Mouse (Mus musculus) forebrain, embryonic 16.5 days (tissue): ENCODE data around the gene Slc44a2. TPM values are rescaled to one million over a fixed set of nuclear protein-coding genes. Genes with fewer than 3 reads are reported as not detected.

ENCODE experiments used
- ATAC-seq: fragments of 200-750 bp; cut with Nextera tagmentation; 2 replicates; pipeline ENCODE4 v1.8.0; 2017; ENCODE audit warnings: mild to moderate bottlenecking, moderate library complexity
- H3K27ac ChIP-seq: fragments of 300-500 bp; sonication (generic); 2 replicates; pipeline ENCODE4 v1.5.1; 2014; ENCODE audit warnings: low read length, control low read depth
- H3K27me3 ChIP-seq: fragments of 300-500 bp; sonication (generic); replicated peaks from 2 replicates; pipeline ENCODE4 v1.6.1; 2014; ENCODE audit warnings: low read length; ENCODE audit not compliant: control insufficient read depth, insufficient read depth
- H3K36me3 ChIP-seq: fragments of 300-500 bp; sonication (generic); 2 replicates; pipeline ENCODE4 v1.6.1; 2014; ENCODE audit not compliant: control insufficient read depth, insufficient read depth
- H3K4me1 ChIP-seq: fragments of 300-500 bp; sonication (generic); replicated peaks from 2 replicates; pipeline ENCODE4 v1.6.1; 2014; ENCODE audit warnings: low read length; ENCODE audit not compliant: control insufficient read depth, insufficient read depth
- H3K4me2 ChIP-seq: fragments of 300-500 bp; sonication (generic); 2 replicates; pipeline ENCODE4 v1.6.1; 2014; ENCODE audit warnings: mild to moderate bottlenecking, low read length, control low read depth
- H3K4me3 ChIP-seq: fragments of 300-500 bp; sonication (generic); replicated peaks from 2 replicates; pipeline ENCODE4 v1.5.1; 2014; ENCODE audit warnings: mild to moderate bottlenecking, low read length, control low read depth
- H3K9ac ChIP-seq: fragments of 300-500 bp; sonication (generic); replicated peaks from 2 replicates; pipeline ENCODE4 v1.6.1; 2014; ENCODE audit warnings: low read depth, low read length, control low read depth
- H3K9me3 ChIP-seq: fragments of 300-500 bp; sonication (generic); 2 replicates; pipeline ENCODE4 v1.6.1; 2016; ENCODE audit warnings: low read length; ENCODE audit not compliant: control insufficient read depth
- WGBS: fragments of 180-500 bp; shearing (Covaris S2); extraction: QIAGEN DNeasy Blood & Tissue Kit; methylation state at CpG from one replicate; pipeline ENCODE4 v1.1.7; 2014; 5-methylcytosine and 5-hydroxymethylcytosine counted together
- polyA plus RNA-seq: library from polyadenylated mRNA; unstranded; fragments of >200 nt; fragmentation: Nextera tagmentation; extraction: Ambion mirVana; gene quantifications from 2 replicates; pipeline ENCODE4 v1.2.1, GENCODE M21; 2015

Gene Slc44a2
- polyA plus RNA-seq, 1 experiment from 2014 or later, result 86.2 TPM

DNA sequence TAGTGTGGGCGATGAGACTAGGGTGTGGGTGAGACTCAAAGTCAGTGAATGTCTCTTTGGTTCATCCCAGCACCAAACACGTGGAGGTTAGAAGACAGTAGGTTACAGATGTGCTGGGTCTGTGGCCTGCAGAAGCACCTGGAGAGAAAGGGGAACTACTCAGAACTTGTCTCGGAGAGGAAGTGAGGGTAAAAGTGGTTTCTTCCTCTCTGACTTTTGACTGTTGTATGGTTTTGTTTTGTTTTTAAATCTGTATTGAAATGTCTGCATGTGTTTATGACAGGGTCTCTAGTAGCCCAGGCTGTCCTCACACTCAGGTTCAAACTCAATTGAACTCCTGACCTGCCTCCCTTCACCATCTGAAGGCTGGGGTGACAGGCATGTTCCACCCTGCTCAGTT lies 7.5 kb downstream of the Slc44a2 start:
- Histone ChIP-seq H3K4me3 (no peak overlapping the region), H3K36me3 (no peaks in the 10 kb centered on the region), H3K4me2 (no peak overlapping the region), H3K9me3 (no peaks in the 10 kb centered on the region), H3K4me1 (no peaks in the 10 kb centered on the region; the same call in 1 of the 2 replicates), H3K27ac (no peak overlapping the region), H3K27me3 (no peaks in the 10 kb centered on the region), H3K9ac (no peak overlapping the region)
- WGBS, result 79% methylated on average over 3 of the region's 3 CpGs
- no peak for ATAC-seq

- Histone ChIP-seq H3K36me3 (no peaks in the 10 kb centered on the region), H3K27ac (no peak overlapping the region)
- 79% methylated on average over 4 of the region's 5 CpGs for whole genome bisulfite sequencing
Observed at GRCm38 (mm10) chr9:21329041-21329440, 8.5 kb downstream of the Slc44a2 start.

DNA sequence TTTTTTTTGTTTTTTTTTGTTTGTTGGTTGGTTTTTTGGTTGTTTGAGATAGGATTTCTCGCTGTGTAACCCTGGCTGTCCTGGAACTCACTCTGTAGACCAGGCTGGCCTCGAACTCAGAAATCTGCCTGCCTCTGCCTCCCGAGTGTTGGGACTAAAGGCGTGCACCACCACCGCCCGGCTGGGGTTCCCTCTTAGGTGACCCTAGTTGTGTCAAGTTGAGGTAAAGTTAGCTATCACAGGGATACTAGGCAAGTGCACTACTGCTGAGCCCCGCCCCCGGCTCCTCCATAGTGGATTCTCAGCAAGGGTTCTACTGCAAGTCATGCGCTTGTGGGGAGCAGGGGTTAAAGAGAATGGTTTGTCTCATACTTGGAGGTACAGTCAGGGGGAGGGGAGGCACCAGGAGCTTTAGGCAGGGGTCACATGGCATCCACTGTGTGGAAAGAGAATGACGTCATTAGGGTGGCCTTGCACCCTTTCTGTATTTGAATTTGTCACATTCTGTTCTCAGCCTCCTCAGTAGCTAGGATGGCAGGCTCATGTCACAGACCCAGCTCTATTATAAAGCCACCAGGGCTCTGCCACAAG lies 9.3 kb downstream of the Slc44a2 start:
- Histone ChIP-seq H3K4me3 (no peak overlapping the region), H3K36me3 (no peaks in the 10 kb centered on the region), H3K9me3 (no peaks in the 10 kb centered on the region), H3K27me3 (no peaks in the 10 kb centered on the region), H3K27ac (no peak overlapping the region), H3K4me1 (no peaks in the 10 kb centered on the region; the same call in 1 of the 2 replicates), H3K9ac (no peak overlapping the region), H3K4me2 (no peak overlapping the region)
- no peak for ATAC-seq
- WGBS, result 92% methylated on average over 10 of the region's 10 CpGs

More at GRCm38 (mm10) chr9:21329041-21329440, 8.5 kb downstream of the Slc44a2 start:
- H3K9me3 ChIP-seq, result no peaks in the 10 kb centered on the region
- H3K9ac ChIP-seq, result no peak overlapping the region
- no peak overlapping the region for H3K4me3 ChIP-seq
- H3K4me1 ChIP-seq, result no peaks in the 10 kb centered on the region; the same call in 1 of the 2 replicates
- H3K27me3 ChIP-seq, result no peaks in the 10 kb centered on the region
- no peak for ATAC-seq
- no peak overlapping the region for H3K4me2 ChIP-seq

DNA sequence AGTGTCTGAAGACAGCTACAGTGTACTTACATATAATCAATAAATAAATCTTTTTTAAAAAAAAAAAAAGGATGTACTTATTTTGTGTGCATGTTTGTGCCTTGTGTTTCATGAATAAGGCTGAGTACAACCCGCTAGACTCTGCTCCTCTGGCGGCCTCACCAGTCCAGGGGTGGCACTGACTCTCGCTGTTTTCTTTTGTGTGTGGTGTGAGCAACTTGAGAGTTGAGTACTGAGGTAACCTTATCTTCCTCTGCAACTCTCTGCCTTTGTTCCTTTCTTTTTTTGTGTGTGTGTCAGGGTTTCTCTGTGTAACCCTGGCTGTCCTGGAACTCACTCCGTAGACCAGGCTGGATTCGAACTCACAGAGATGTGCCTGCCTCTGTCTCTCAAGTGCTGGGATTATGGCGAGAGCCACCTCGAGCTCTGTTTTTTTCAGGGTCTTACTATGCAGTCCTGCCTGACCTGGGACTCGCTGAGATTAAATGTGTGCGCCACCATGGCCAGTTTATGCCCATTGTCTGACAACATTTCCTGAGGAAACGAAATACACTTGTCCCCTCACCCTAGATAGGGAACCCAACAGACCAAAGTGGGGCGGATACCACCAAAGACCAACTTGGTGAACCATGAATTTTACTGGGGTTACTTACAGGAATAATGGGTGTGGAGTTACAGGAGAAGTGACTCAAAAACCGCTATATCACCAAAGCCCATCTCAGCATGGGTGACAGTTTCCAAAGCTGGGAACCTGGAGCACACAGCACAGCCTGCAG lies 11.1 kb downstream of the Slc44a2 start:
- Histone ChIP-seq H3K4me1 (no peaks in the 10 kb centered on the region; the same call in 1 of the 2 replicates), H3K9ac (no peak overlapping the region), H3K4me3 (no peak overlapping the region), H3K27me3 (no peaks in the 10 kb centered on the region), H3K36me3 (no peaks in the 10 kb centered on the region), H3K27ac (no peak overlapping the region), H3K4me2 (no peak overlapping the region), H3K9me3 (no peaks in the 10 kb centered on the region)
- ATAC-seq, result no peak
- WGBS, result 85% methylated on average over 12 of the region's 12 CpGs

GRCm38 (mm10) chr9:21332161-21333061 lies 11.9 kb downstream of the Slc44a2 start:
- 26% methylated on average over 9 of the region's 9 CpGs for WGBS
- Histone ChIP-seq H3K9ac (no peak overlapping the region), H3K9me3 (no peaks in the 10 kb centered on the region), H3K4me1 (no peaks in the 10 kb centered on the region; the same call in 1 of the 2 replicates), H3K27ac (no peak overlapping the region), H3K4me3 (no peak overlapping the region), H3K27me3 (no peaks in the 10 kb centered on the region), H3K36me3 (no peaks in the 10 kb centered on the region), H3K4me2 (no peak overlapping the region)
- ATAC-seq, result no peak

GRCm38 (mm10) chr9:21333523-21333922 lies 13.0 kb downstream of the Slc44a2 start:
- no peak overlapping the region for H3K4me3 ChIP-seq
- H3K27me3 ChIP-seq, result no peaks in the 10 kb centered on the region
- no peak for ATAC-seq
- WGBS, result 95% methylated on average over 1 of the region's 1 CpGs
- H3K9ac ChIP-seq, result no peak overlapping the region
- H3K27ac ChIP-seq, result no peak overlapping the region
- H3K4me2 ChIP-seq, result no peak overlapping the region
- no peaks in the 10 kb centered on the region; the same call in 1 of the 2 replicates for H3K4me1 ChIP-seq
- H3K36me3 ChIP-seq, result no peaks in the 10 kb centered on the region
- no peaks in the 10 kb centered on the region for H3K9me3 ChIP-seq

DNA sequence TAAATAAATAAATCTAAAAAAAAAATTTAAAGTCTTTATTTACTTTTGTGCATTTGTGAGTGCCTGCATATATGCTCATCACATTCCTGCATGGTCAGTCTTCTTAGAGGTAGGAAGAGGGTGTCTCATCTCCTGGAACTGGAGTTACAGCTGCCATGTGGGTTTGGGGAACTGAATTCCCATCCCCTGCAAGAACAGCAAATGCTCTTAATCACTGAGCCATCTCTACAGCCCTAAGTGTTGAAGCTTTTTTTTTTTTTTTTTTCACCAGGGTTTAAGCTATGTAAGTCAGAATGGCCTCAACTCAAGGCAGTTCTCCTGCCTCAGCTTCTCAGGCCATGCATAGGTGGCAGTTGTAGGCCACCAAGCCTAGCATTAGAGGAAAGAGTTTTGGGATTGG lies 14.2 kb downstream of the Slc44a2 start:
- ATAC-seq, result no peak
- Histone ChIP-seq H3K4me1 (no peaks in the 10 kb centered on the region; the same call in 1 of the 2 replicates), H3K9me3 (no peaks in the 10 kb centered on the region), H3K9ac (no peak overlapping the region), H3K27ac (no peak overlapping the region), H3K4me2 (no peak overlapping the region), H3K4me3 (no peak overlapping the region), H3K36me3 (no peaks in the 10 kb centered on the region), H3K27me3 (no peaks in the 10 kb centered on the region)

DNA sequence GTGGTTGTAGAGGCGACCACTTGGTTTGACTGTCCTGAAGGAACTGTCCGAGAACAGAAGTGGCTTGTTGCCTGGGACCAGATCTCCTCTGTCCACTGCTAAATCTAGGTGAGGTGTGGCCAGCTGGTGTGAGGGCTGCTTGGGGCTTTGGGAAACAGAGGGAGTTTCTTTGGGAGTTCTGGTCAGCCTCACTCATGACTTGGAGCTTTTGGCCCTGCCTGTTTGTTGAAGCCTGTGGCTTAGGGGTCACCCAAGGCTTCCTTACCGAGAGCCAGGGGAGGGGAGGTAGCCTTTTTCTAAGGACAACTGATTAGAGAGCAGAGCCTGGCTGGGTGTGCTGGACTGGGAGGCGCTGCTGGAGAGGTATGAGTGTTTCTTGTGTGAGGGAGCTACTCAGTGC lies 14.9 kb downstream of the Slc44a2 start:
- Histone ChIP-seq H3K27ac (no peak overlapping the region), H3K9ac (no peak overlapping the region), H3K9me3 (no peaks in the 10 kb centered on the region), H3K4me2 (no peak overlapping the region), H3K4me1 (no peaks in the 10 kb centered on the region; the same call in 1 of the 2 replicates), H3K36me3 (no peaks in the 10 kb centered on the region), H3K27me3 (no peaks in the 10 kb centered on the region), H3K4me3 (no peak overlapping the region)
- WGBS, result 93% methylated on average over 4 of the region's 4 CpGs
- ATAC-seq, result no peak

DNA sequence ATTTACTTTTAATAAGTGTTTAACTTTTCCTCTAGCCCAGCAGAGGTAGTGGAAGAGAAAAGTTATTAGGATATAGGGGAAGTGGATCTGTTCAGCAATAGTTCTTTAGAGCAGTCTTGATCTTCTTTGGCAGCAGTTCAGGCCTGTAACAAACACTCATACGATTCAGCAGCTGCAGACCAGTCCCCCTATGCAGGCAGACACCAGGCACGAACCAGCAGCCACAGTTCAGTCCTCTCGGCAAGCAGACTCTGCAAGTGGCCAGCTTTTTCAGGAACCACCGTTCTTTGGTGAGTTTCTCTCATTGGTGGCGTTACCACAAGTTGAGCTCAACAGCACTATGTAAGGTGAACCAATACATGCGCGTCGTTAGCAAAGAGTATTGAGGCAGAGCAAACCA lies 16.0 kb downstream of the Slc44a2 start:
- no peaks in the 10 kb centered on the region for H3K36me3 ChIP-seq
- no peaks in the 10 kb centered on the region; the same call in 1 of the 2 replicates for H3K4me1 ChIP-seq
- no peaks in the 10 kb centered on the region for H3K9me3 ChIP-seq
- H3K4me3 ChIP-seq, result no peak overlapping the region
- 71% methylated on average over 8 of the region's 8 CpGs for WGBS
- no peak overlapping the region for H3K4me2 ChIP-seq
- H3K27me3 ChIP-seq, result no peaks in the 10 kb centered on the region
- no peak overlapping the region for H3K27ac ChIP-seq
- no peak for ATAC-seq
- no peak overlapping the region for H3K9ac ChIP-seq
